Mouse (Mus musculus) liver, embryonic 11.5 days (tissue): ENCODE measurements around the gene Gpr84. TPM values are rescaled to one million over a fixed set of nuclear protein-coding genes. Genes with fewer than 3 reads are reported as not detected.

ENCODE experiments used
- ATAC-seq: fragments of 200-750 bp; cut with Nextera tagmentation; replicated peaks from 2 replicates; pipeline ENCODE4 v1.8.0; 2017; ENCODE audit warnings: moderate number of reproducible peaks, mild to moderate bottlenecking, moderate TSS enrichment, moderate library complexity; ENCODE audit not compliant: low FRiP score
- DNase-seq: peaks from one replicate; pipeline ENCODE4 v3.0.0-alpha.2; 2017; ENCODE audit warnings: low spot score
- H3K27ac ChIP-seq: fragments of 300-500 bp; sonication (generic); 2 replicates; pipeline ENCODE4 v1.5.1; 2014; ENCODE audit warnings: mild to moderate bottlenecking, low read depth, low read length, control low read depth
- H3K27me3 ChIP-seq: fragments of 300-500 bp; sonication (generic); replicated peaks from 2 replicates; pipeline ENCODE4 v1.6.1; 2014; ENCODE audit warnings: low read length, mixed read lengths; ENCODE audit not compliant: control insufficient read depth, insufficient read depth
- H3K36me3 ChIP-seq: fragments of 300-500 bp; sonication (generic); 2 replicates; pipeline ENCODE4 v1.6.1; 2014; ENCODE audit warnings: mild to moderate bottlenecking, low read length, moderate library complexity, mixed read lengths; ENCODE audit not compliant: control insufficient read depth, insufficient read depth
- H3K4me1 ChIP-seq: fragments of 300-500 bp; sonication (generic); replicated peaks from 2 replicates; pipeline ENCODE4 v1.6.1; 2014; ENCODE audit warnings: low read length, mixed read lengths; ENCODE audit not compliant: control insufficient read depth, insufficient read depth
- H3K4me2 ChIP-seq: fragments of 300-500 bp; sonication (generic); 2 replicates; pipeline ENCODE4 v1.6.1; 2014; ENCODE audit warnings: mild to moderate bottlenecking, control low read depth, moderate library complexity
- H3K4me3 ChIP-seq: fragments of 300-500 bp; sonication (generic); 2 replicates; pipeline ENCODE4 v1.5.1; 2014; ENCODE audit warnings: low read depth, low read length, control low read depth
- H3K9ac ChIP-seq: fragments of 300-500 bp; sonication (generic); 2 replicates; pipeline ENCODE4 v1.6.1; 2014; ENCODE audit warnings: low read depth, low read length, control low read depth
- H3K9me3 ChIP-seq: fragments of 300-500 bp; sonication (generic); 2 replicates; pipeline ENCODE4 v1.6.1; 2016; ENCODE audit warnings: low read length, inconsistent platforms, mixed read lengths; ENCODE audit not compliant: control insufficient read depth
- WGBS: fragments of 180-500 bp; shearing (Covaris S2); extraction: QIAGEN DNeasy Blood & Tissue Kit; methylation state at CpG from one replicate; pipeline ENCODE4 v1.1.7; 2014; 5-methylcytosine and 5-hydroxymethylcytosine counted together
- polyA plus RNA-seq: library from polyadenylated mRNA; unstranded; fragments of >200 nt; fragmentation: Nextera tagmentation; extraction: Ambion mirVana; gene quantifications from 2 replicates; pipeline ENCODE4 v1.2.1, GENCODE M21; 2014

Gene Gpr84
- polyA plus RNA-seq: 0.49 and 0.78 TPM in 2 replicates

GRCm38 (mm10) chr15:103310365-103310910 lies at the start of gene Gpr84:
Gene Gpr84 (minus strand): TSS chr15:103310612.
- DNase-seq (no peak), ATAC-seq (no peak)
- Histone ChIP-seq H3K36me3 (no peaks in the 10 kb centered on the region), H3K4me1 (peaks cover 36% of the 10 kb centered on the region), H3K27me3 (no peaks in the 10 kb centered on the region; the same call in 1 of the 2 replicates), H3K4me3 (no peak within 1 kb of the TSS), H3K9me3 (no peaks in the 10 kb centered on the region), H3K27ac (no peak within 1 kb of the TSS), H3K9ac (no peak within 1 kb of the TSS), H3K4me2 (peak within 1 kb of the TSS; percentile 44)
- 39% methylated on average over 6 of the region's 6 CpGs for WGBS

DNA sequence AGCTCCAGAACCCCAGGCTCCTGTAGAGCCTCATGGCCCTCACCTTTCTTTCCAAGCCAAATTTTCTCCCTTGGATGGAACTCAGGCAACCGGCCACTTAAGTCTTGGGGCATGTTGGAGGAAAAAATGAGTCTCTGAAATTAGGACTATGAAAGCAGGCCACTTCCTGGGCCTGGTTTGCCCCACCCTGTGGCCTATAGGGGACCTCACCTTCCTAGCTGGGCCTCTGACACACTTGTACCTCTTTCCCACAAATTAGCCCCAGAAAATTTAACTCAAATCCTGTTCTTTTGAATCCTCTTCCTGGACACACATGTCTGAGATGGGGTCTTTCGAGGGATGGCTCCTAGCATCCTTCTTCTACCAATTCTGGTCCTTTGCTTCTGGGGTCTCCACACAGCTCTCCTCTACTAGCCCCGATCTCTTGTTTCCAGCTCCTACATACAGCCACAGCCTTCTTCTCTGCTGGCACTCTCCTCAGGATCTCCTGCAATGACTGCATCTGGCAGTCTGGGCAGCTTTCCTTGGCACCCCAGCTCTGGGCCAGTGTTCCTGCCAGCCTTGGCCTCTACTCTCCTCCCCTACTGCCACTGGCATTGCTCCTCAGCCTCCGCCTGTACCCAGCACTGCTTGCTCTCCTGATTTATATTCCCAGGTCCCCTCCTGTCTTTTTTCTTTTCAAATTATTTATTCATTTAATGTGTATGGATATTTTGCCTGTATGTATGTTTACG lies 49.6 kb upstream of the Gpr84 start:
- Histone ChIP-seq H3K4me1 (peaks cover 50% of the 10 kb centered on the region), H3K4me2 (no peak overlapping the region), H3K9me3 (no peaks in the 10 kb centered on the region), H3K36me3 (peaks cover 14% of the 10 kb centered on the region), H3K9ac (no peak overlapping the region), H3K4me3 (no peak overlapping the region), H3K27ac (no peak overlapping the region), H3K27me3 (no peaks in the 10 kb centered on the region)
- ATAC-seq: no peak
- WGBS: 86% methylated on average over 5 of the region's 5 CpGs
- DNase-seq: no peak

- no peak; the same call in 1 of the 2 replicates for ATAC-seq
- H3K27ac ChIP-seq: peak overlapping the region; percentile 41; the same call in 1 of the 2 replicates
- no peak for DNase-seq
- H3K9ac ChIP-seq: no peak overlapping the region
- no peak overlapping the region for H3K4me2 ChIP-seq
- no peaks in the 10 kb centered on the region for H3K9me3 ChIP-seq
- no peaks in the 10 kb centered on the region for H3K27me3 ChIP-seq
- peaks cover 40% of the 10 kb centered on the region for H3K4me1 ChIP-seq
- peaks cover 17% of the 10 kb centered on the region for H3K36me3 ChIP-seq
- H3K4me3 ChIP-seq: no peak overlapping the region
- WGBS: 23% methylated on average over 1 of the region's 1 CpGs
Observed at GRCm38 (mm10) chr15:103359122-103359510, 48.7 kb upstream of the Gpr84 start.

DNA sequence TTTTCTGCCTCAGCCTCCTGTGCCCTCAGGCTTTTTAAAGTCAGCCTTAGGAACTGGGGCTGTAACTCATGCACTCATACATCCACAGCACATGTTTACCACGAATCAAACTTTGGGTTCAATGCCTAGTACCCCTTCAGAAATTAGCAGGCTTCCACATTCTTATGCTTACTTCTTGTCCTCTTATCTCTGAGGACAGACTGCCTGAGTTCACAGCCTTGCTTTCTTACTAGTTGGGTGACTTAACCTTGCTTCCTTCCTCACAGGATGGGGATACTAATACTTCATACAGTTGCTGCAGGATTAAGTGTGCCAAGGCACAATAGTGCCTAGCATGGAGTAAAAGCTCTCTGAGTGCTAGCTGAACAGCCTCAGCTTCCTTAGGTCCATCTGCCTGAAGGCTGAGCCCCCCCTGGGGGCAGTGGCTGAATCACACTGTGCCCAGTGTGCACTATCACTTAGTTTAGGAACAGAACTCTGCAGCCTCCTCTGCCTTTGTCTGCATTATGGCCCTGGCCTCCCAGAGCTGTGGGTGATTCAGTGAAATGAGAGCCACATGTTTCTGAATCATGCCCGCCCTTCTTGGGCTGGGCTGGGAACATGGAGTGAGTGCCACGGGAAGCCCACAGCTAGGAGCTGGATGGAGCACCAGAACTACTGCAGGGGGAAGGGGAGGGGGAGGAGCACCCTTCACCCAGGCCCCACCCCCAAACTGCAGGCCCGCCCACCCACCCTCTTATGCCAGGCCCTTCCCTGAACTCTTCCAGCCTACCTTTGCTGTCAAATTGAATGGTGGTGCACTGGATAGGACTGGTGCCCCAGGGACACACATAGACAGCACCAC lies 48.1 kb upstream of the Gpr84 start:
- DNase-seq (no peak), ATAC-seq (peak; percentile 21)
- Histone ChIP-seq H3K27ac (peak overlapping the region; percentile 41; the same call in 1 of the 2 replicates), H3K36me3 (peaks cover 21% of the 10 kb centered on the region), H3K9me3 (no peaks in the 10 kb centered on the region), H3K9ac (0 out of 2 replicates have a peak overlapping the region, but pooled peaks have one; percentile 11), H3K27me3 (no peaks in the 10 kb centered on the region), H3K4me1 (peaks cover 35% of the 10 kb centered on the region), H3K4me2 (no peak overlapping the region), H3K4me3 (no peak overlapping the region)
- 23% methylated on average over 4 of the region's 4 CpGs for WGBS

DNA sequence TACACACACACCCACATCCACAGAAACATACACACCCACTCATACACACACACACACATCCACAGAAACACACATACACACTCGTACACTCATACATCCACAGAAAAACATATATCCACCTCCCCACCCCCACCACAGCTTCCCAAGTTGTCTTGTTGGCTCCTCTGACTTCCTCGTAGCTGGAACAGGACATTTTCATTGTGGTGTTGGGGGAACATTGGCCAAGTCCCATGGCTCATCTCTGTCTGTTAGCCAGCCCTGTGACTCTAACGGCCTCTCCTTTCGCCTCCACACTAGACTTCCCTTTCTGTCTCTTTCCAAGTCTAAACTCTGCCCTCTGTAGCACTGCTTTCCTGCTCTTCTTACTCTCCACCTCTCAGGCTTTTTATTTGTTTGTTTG lies 47.4 kb upstream of the Gpr84 start:
- Histone ChIP-seq H3K9me3 (no peaks in the 10 kb centered on the region), H3K36me3 (peaks cover 24% of the 10 kb centered on the region), H3K4me2 (no peak overlapping the region), H3K4me1 (peaks cover 30% of the 10 kb centered on the region), H3K9ac (no peak overlapping the region), H3K4me3 (no peak overlapping the region), H3K27me3 (no peaks in the 10 kb centered on the region), H3K27ac (no peak overlapping the region)
- no peak for ATAC-seq
- 74% methylated on average over 4 of the region's 4 CpGs for WGBS
- DNase-seq: no peak

- WGBS: 76% methylated on average over 4 of the region's 4 CpGs
- peaks cover 19% of the 10 kb centered on the region for H3K4me1 ChIP-seq
- H3K9ac ChIP-seq: no peak overlapping the region
- ATAC-seq (no peak), DNase-seq (no peak)
- no peaks in the 10 kb centered on the region for H3K9me3 ChIP-seq
- H3K4me2 ChIP-seq: no peak overlapping the region
- H3K27me3 ChIP-seq: no peaks in the 10 kb centered on the region
- peaks cover 33% of the 10 kb centered on the region for H3K36me3 ChIP-seq
- H3K4me3 ChIP-seq: no peak overlapping the region
- no peak overlapping the region for H3K27ac ChIP-seq
Observed at GRCm38 (mm10) chr15:103356130-103356529, 45.7 kb upstream of the Gpr84 start.

GRCm38 (mm10) chr15:103355420-103355819 lies 45.0 kb upstream of the Gpr84 start:
- no peaks in the 10 kb centered on the region for H3K9me3 ChIP-seq
- no peaks in the 10 kb centered on the region for H3K27me3 ChIP-seq
- ATAC-seq (no peak), DNase-seq (no peak)
- no peak overlapping the region for H3K9ac ChIP-seq
- no peak overlapping the region for H3K4me3 ChIP-seq
- no peak overlapping the region for H3K4me2 ChIP-seq
- peaks cover 39% of the 10 kb centered on the region for H3K36me3 ChIP-seq
- 90% methylated on average over 4 of the region's 4 CpGs for WGBS
- peaks cover 18% of the 10 kb centered on the region for H3K4me1 ChIP-seq
- no peak overlapping the region for H3K27ac ChIP-seq

- Histone ChIP-seq H3K4me2 (no peak overlapping the region), H3K27me3 (no peaks in the 10 kb centered on the region), H3K4me1 (peaks cover 18% of the 10 kb centered on the region), H3K36me3 (peaks cover 46% of the 10 kb centered on the region), H3K9me3 (no peaks in the 10 kb centered on the region), H3K4me3 (no peak overlapping the region), H3K27ac (no peak overlapping the region), H3K9ac (no peak overlapping the region)
- DNase-seq (no peak), ATAC-seq (no peak)
- 93% methylated on average over 2 of the region's 2 CpGs for WGBS
Observed at GRCm38 (mm10) chr15:103354690-103355089, 44.3 kb upstream of the Gpr84 start.
